Mouse (Mus musculus): ENCODE measurements around the gene Klk12. TPM values are rescaled to one million over a fixed set of nuclear protein-coding genes. Genes with fewer than 3 reads are reported as not detected.

The Klk12 gene
- polyA plus RNA-seq, 1 experiment from 2014 or later, result not detected

GRCm38 (mm10) chr7:43778176-43778970 lies 9.7 kb downstream of the Klk12 start:
- peaks cover 7% of the 10 kb centered on the region; the same call in 1 of the 2 replicates for H3K4me1 ChIP-seq
- WGBS, result 85% methylated on average over 10 of the region's 10 CpGs
- H3K4me2 ChIP-seq (replicated peaks), result no peak overlapping the region
- no peaks in the 10 kb centered on the region for H3K9me3 ChIP-seq
- H3K9ac ChIP-seq, result no peak overlapping the region
- ATAC-seq (ENCODE audit: low FRiP score, low read depth), result no peak
- H3K4me3 ChIP-seq, result no peak overlapping the region
- H3K27me3 ChIP-seq (replicated peaks), result peaks cover 7% of the 10 kb centered on the region; the same call in 1 of the 2 replicates
- H3K27ac ChIP-seq, result no peak overlapping the region
- H3K36me3 ChIP-seq, result no peaks in the 10 kb centered on the region

- H3K4me2 ChIP-seq (replicated peaks), result no peak overlapping the region
- WGBS, result 76% methylated on average over 6 of the region's 6 CpGs
- H3K4me3 ChIP-seq, result no peak overlapping the region
- H3K27me3 ChIP-seq (replicated peaks), result peaks cover 8% of the 10 kb centered on the region; the same call in 1 of the 2 replicates
- no peaks in the 10 kb centered on the region for H3K36me3 ChIP-seq
- H3K9me3 ChIP-seq, result no peaks in the 10 kb centered on the region
- H3K9ac ChIP-seq, result no peak overlapping the region
- ATAC-seq (ENCODE audit: low FRiP score, low read depth), result no peak
- H3K27ac ChIP-seq, result no peak overlapping the region
- H3K4me1 ChIP-seq, result peaks cover 7% of the 10 kb centered on the region; the same call in 1 of the 2 replicates
Measured at GRCm38 (mm10) chr7:43780241-43780640, 11.5 kb downstream of the Klk12 start.

GRCm38 (mm10) chr7:43780746-43781145 lies 12.0 kb downstream of the Klk12 start, which contains the start of gene Klk10:
TSS of gene Klk10 (plus strand) at chr7:43781035.
- Histone ChIP-seq H3K4me3 (no peak within 1 kb of the TSS), H3K9me3 (no peaks in the 10 kb centered on the region), H3K4me1 (peaks cover 7% of the 10 kb centered on the region; the same call in 1 of the 2 replicates), H3K27ac (no peak within 1 kb of the TSS), H3K9ac (no peak within 1 kb of the TSS), H3K4me2 (replicated peaks) (no peak within 1 kb of the TSS), H3K36me3 (no peaks in the 10 kb centered on the region), H3K27me3 (replicated peaks) (peaks cover 8% of the 10 kb centered on the region; the same call in 1 of the 2 replicates)
- 54% methylated on average over 5 of the region's 5 CpGs for WGBS
- no peak for ATAC-seq (ENCODE audit: low FRiP score, low read depth)

- no peak overlapping the region for H3K9ac ChIP-seq
- H3K4me2 ChIP-seq (replicated peaks), result no peak overlapping the region
- H3K4me3 ChIP-seq, result no peak overlapping the region
- H3K27me3 ChIP-seq (replicated peaks), result peaks cover 8% of the 10 kb centered on the region; the same call in 1 of the 2 replicates
- WGBS, result 89% methylated on average over 11 of the region's 11 CpGs
- H3K4me1 ChIP-seq, result peaks cover 7% of the 10 kb centered on the region; the same call in 1 of the 2 replicates
- no peak for ATAC-seq (ENCODE audit: low FRiP score, low read depth)
- no peaks in the 10 kb centered on the region for H3K9me3 ChIP-seq
- no peak overlapping the region for H3K27ac ChIP-seq
- no peaks in the 10 kb centered on the region for H3K36me3 ChIP-seq
Measured at GRCm38 (mm10) chr7:43781541-43781940, 12.8 kb downstream of the Klk12 start.

GRCm38 (mm10) chr7:43782275-43783265 lies 13.9 kb downstream of the Klk12 start:
- peak overlapping the region; percentile 38; the same call in 1 of the 2 replicates for H3K9ac ChIP-seq
- no peaks in the 10 kb centered on the region for H3K36me3 ChIP-seq
- H3K27me3 ChIP-seq (replicated peaks), result peaks cover 8% of the 10 kb centered on the region; the same call in 1 of the 2 replicates
- H3K4me1 ChIP-seq, result peaks cover 7% of the 10 kb centered on the region; the same call in 1 of the 2 replicates
- H3K4me3 ChIP-seq, result peak overlapping the region; percentile 19; the same call in 1 of the 2 replicates
- 9% methylated on average over 36 of the region's 36 CpGs for WGBS
- no peak overlapping the region for H3K27ac ChIP-seq
- H3K9me3 ChIP-seq, result no peaks in the 10 kb centered on the region
- peak; percentile 69 for ATAC-seq (ENCODE audit: low FRiP score, low read depth)
- peak overlapping the region; percentile 64 for H3K4me2 ChIP-seq (replicated peaks)

- no peaks in the 10 kb centered on the region for H3K36me3 ChIP-seq
- WGBS, result 85% methylated on average over 1 of the region's 1 CpGs
- H3K9ac ChIP-seq, result no peak overlapping the region
- no peak for ATAC-seq (ENCODE audit: low FRiP score, low read depth)
- no peaks in the 10 kb centered on the region for H3K9me3 ChIP-seq
- H3K4me2 ChIP-seq (replicated peaks), result no peak overlapping the region
- peaks cover 7% of the 10 kb centered on the region; the same call in 1 of the 2 replicates for H3K4me1 ChIP-seq
- H3K4me3 ChIP-seq, result no peak overlapping the region
- peaks cover 8% of the 10 kb centered on the region; the same call in 1 of the 2 replicates for H3K27me3 ChIP-seq (replicated peaks)
- no peak overlapping the region for H3K27ac ChIP-seq
Measured at GRCm38 (mm10) chr7:43785286-43785685, 16.6 kb downstream of the Klk12 start.

GRCm38 (mm10) chr7:43788096-43788495 lies 19.4 kb downstream of the Klk12 start:
- H3K27ac ChIP-seq, result no peak overlapping the region
- 79% methylated on average over 3 of the region's 3 CpGs for WGBS
- H3K9me3 ChIP-seq, result no peaks in the 10 kb centered on the region
- no peak for ATAC-seq (ENCODE audit: low FRiP score, low read depth)
- H3K36me3 ChIP-seq, result no peaks in the 10 kb centered on the region
- H3K27me3 ChIP-seq (replicated peaks), result peaks cover 4% of the 10 kb centered on the region; the same call in 1 of the 2 replicates
- H3K4me1 ChIP-seq, result no peaks in the 10 kb centered on the region
- H3K4me3 ChIP-seq, result no peak overlapping the region
- no peak overlapping the region for H3K9ac ChIP-seq
- no peak overlapping the region for H3K4me2 ChIP-seq (replicated peaks)

- Histone ChIP-seq H3K4me2 (replicated peaks) (no peak overlapping the region), H3K27me3 (replicated peaks) (no peaks in the 10 kb centered on the region), H3K9ac (no peak overlapping the region), H3K27ac (no peak overlapping the region), H3K4me1 (no peaks in the 10 kb centered on the region), H3K9me3 (no peaks in the 10 kb centered on the region), H3K36me3 (no peaks in the 10 kb centered on the region), H3K4me3 (no peak overlapping the region)
- no peak for ATAC-seq (ENCODE audit: low FRiP score, low read depth)
- 79% methylated on average over 2 of the region's 2 CpGs for WGBS
Measured at GRCm38 (mm10) chr7:43789295-43789694, 20.6 kb downstream of the Klk12 start.

- H3K4me2 ChIP-seq (replicated peaks), result no peak within 1 kb of the TSS
- no peak within 1 kb of the TSS for H3K4me3 ChIP-seq
- H3K9ac ChIP-seq, result no peak within 1 kb of the TSS
- H3K9me3 ChIP-seq, result no peaks in the 10 kb centered on the region
- no peak within 1 kb of the TSS for H3K27ac ChIP-seq
- H3K27me3 ChIP-seq (replicated peaks), result peaks cover 11% of the 10 kb centered on the region
- no peak for ATAC-seq (ENCODE audit: low FRiP score, low read depth)
- H3K4me1 ChIP-seq, result peaks cover under 1% of the 10 kb centered on the region
- WGBS, result 77% methylated on average over 7 of the region's 7 CpGs
- H3K36me3 ChIP-seq, result no peaks in the 10 kb centered on the region
Measured at GRCm38 (mm10) chr7:43791591-43791990, 22.9 kb downstream of the Klk12 start, which contains the start of gene Klk9. TSS of gene Klk9 (plus strand) at chr7:43791891.

- Histone ChIP-seq H3K27ac (no peak overlapping the region), H3K9ac (no peak overlapping the region), H3K4me3 (peak overlapping the region; percentile 39; the same call in 1 of the 2 replicates), H3K36me3 (no peaks in the 10 kb centered on the region), H3K4me1 (peaks cover 3% of the 10 kb centered on the region), H3K4me2 (replicated peaks) (peak overlapping the region; percentile 77), H3K9me3 (no peaks in the 10 kb centered on the region), H3K27me3 (replicated peaks) (peaks cover 31% of the 10 kb centered on the region)
- no peak for ATAC-seq (ENCODE audit: low FRiP score, low read depth)
- 5% methylated on average over 8 of the region's 8 CpGs for WGBS
Measured at GRCm38 (mm10) chr7:43796355-43796754, 27.7 kb downstream of the Klk12 start.

- Histone ChIP-seq H3K9me3 (no peaks in the 10 kb centered on the region), H3K9ac (peak within 1 kb of the TSS; percentile 38; the same call in 1 of the 2 replicates), H3K27ac (no peak within 1 kb of the TSS), H3K36me3 (no peaks in the 10 kb centered on the region), H3K4me1 (peaks cover 3% of the 10 kb centered on the region), H3K4me2 (replicated peaks) (peak within 1 kb of the TSS; percentile 77), H3K4me3 (peak within 1 kb of the TSS; percentile 39), H3K27me3 (replicated peaks) (peaks cover 31% of the 10 kb centered on the region)
- 1% methylated on average over 28 of the region's 28 CpGs for whole genome bisulfite sequencing
- peak; percentile 26; the same call in 1 of the 2 replicates for ATAC-seq (ENCODE audit: low FRiP score, low read depth)
Measured at GRCm38 (mm10) chr7:43797333-43797769, 28.7 kb downstream of the Klk12 start, which contains the start of gene Klk8. TSS of gene Klk8 (plus strand) at chr7:43797577.

All from neural tube, embryonic 12.5 days (tissue).